Mouse (Mus musculus) kidney, embryonic 15.5 days (tissue): ENCODE data around the gene Il17rd. TPM values are rescaled to one million over a fixed set of nuclear protein-coding genes. Genes with fewer than 3 reads are reported as not detected.

ENCODE experiments used
- ATAC-seq: fragments of 200-750 bp; cut with Nextera tagmentation; replicated peaks from 2 replicates; pipeline ENCODE4 v1.8.0; 2017; ENCODE audit warnings: moderate TSS enrichment; ENCODE audit not compliant: low FRiP score
- H3K27ac ChIP-seq: fragments of 300-500 bp; sonication (generic); 2 replicates; pipeline ENCODE4 v1.5.1; 2015; ENCODE audit warnings: mild to moderate bottlenecking, inconsistent platforms
- H3K27me3 ChIP-seq: fragments of 300-500 bp; sonication (generic); 2 replicates; pipeline ENCODE4 v1.6.1; 2015; ENCODE audit warnings: inconsistent platforms
- H3K36me3 ChIP-seq: fragments of 300-500 bp; sonication (generic); 2 replicates; pipeline ENCODE4 v1.6.1; 2015; ENCODE audit warnings: inconsistent platforms
- H3K4me1 ChIP-seq: fragments of 300-500 bp; sonication (generic); 2 replicates; pipeline ENCODE4 v1.6.1; 2015; ENCODE audit warnings: inconsistent platforms
- H3K4me2 ChIP-seq: fragments of 300-500 bp; sonication (generic); 2 replicates; pipeline ENCODE4 v1.6.1; 2015; ENCODE audit warnings: moderate library complexity, mild to moderate bottlenecking, inconsistent platforms
- H3K4me3 ChIP-seq: fragments of 300-500 bp; sonication (generic); replicated peaks from 2 replicates; pipeline ENCODE4 v1.5.1; 2015; ENCODE audit warnings: mild to moderate bottlenecking, inconsistent platforms
- H3K9ac ChIP-seq: fragments of 300-500 bp; sonication (generic); 2 replicates; pipeline ENCODE4 v1.6.1; 2015; ENCODE audit warnings: mild to moderate bottlenecking, inconsistent platforms
- H3K9me3 ChIP-seq: fragments of 300-500 bp; sonication (generic); replicated peaks from 2 replicates; pipeline ENCODE4 v1.6.1; 2016; ENCODE audit warnings: inconsistent platforms
- WGBS: fragments of 180-500 bp; shearing (Covaris S2); methylation state at CpG from one replicate; pipeline ENCODE4 v1.1.7; 2015; ENCODE audit warnings: mixed read lengths; 5-methylcytosine and 5-hydroxymethylcytosine counted together
- polyA plus RNA-seq: library from polyadenylated mRNA; unstranded; fragments of >200 nt; fragmentation: Nextera tagmentation; extraction: Ambion mirVana; gene quantifications from 2 replicates; pipeline ENCODE4 v1.2.1, GENCODE M21; 2015

The Il17rd gene
- polyA plus RNA-seq, 1 experiment from 2014 or later = 5.9 TPM

- ATAC-seq = no peak
- no peak overlapping the region for H3K4me3 ChIP-seq
- WGBS = 83% methylated on average over 6 of the region's 6 CpGs
- H3K36me3 ChIP-seq = peaks cover 59% of the 10 kb centered on the region
- no peaks in the 10 kb centered on the region for H3K9me3 ChIP-seq
- no peak overlapping the region for H3K27ac ChIP-seq
- no peaks in the 10 kb centered on the region for H3K27me3 ChIP-seq
- no peak overlapping the region for H3K4me2 ChIP-seq
- no peak overlapping the region for H3K9ac ChIP-seq
- no peaks in the 10 kb centered on the region for H3K4me1 ChIP-seq
Measured at GRCm38 (mm10) chr14:27102720-27103119, 64.0 kb downstream of the Il17rd start.

- no peaks in the 10 kb centered on the region for H3K4me1 ChIP-seq
- H3K27me3 ChIP-seq = no peaks in the 10 kb centered on the region
- no peak for ATAC-seq
- no peak overlapping the region for H3K4me2 ChIP-seq
- 0 out of 2 replicates have a peak overlapping the region, but pooled peaks have one; percentile 37 for H3K27ac ChIP-seq
- no peak overlapping the region for H3K9ac ChIP-seq
- H3K4me3 ChIP-seq = no peak overlapping the region
- peaks cover 34% of the 10 kb centered on the region for H3K36me3 ChIP-seq
- H3K9me3 ChIP-seq = no peaks in the 10 kb centered on the region
- WGBS = 62% methylated on average over 12 of the region's 12 CpGs
Measured at GRCm38 (mm10) chr14:27105731-27106457, 67.2 kb downstream of the Il17rd start.

GRCm38 (mm10) chr14:27108748-27109504, 70.2 kb downstream of the Il17rd start:
- Histone ChIP-seq H3K36me3 (peaks cover 19% of the 10 kb centered on the region), H3K27me3 (no peaks in the 10 kb centered on the region), H3K4me3 (no peak overlapping the region), H3K9ac (no peak overlapping the region), H3K4me2 (no peak overlapping the region), H3K9me3 (no peaks in the 10 kb centered on the region), H3K27ac (no peak overlapping the region), H3K4me1 (0 out of 2 replicates have a peak, but pooled peaks cover 3% of the 10 kb centered on the region)
- ATAC-seq = no peak
- 75% methylated on average over 6 of the region's 6 CpGs for WGBS

GRCm38 (mm10) chr14:27114362-27115274, 75.9 kb downstream of the Il17rd start, which contains the start of gene Arhgef3:
Arhgef3 (plus strand) TSS chr14:27114899.
- peak; percentile 83 for ATAC-seq
- WGBS = under 1% methylated on average over 58 of the region's 58 CpGs
- H3K36me3 ChIP-seq = no peaks in the 10 kb centered on the region
- no peak within 1 kb of the TSS for H3K27ac ChIP-seq
- H3K27me3 ChIP-seq = peaks cover 26% of the 10 kb centered on the region
- peak within 1 kb of the TSS; percentile 54 for H3K9ac ChIP-seq
- H3K4me2 ChIP-seq = peak within 1 kb of the TSS; percentile 99
- H3K9me3 ChIP-seq = no peaks in the 10 kb centered on the region
- peaks cover 19% of the 10 kb centered on the region for H3K4me1 ChIP-seq
- H3K4me3 ChIP-seq = peak within 1 kb of the TSS; percentile 63

- Histone ChIP-seq H3K27ac (no peak overlapping the region), H3K4me1 (peaks cover 19% of the 10 kb centered on the region), H3K9me3 (no peaks in the 10 kb centered on the region), H3K4me3 (peak overlapping the region; percentile 63), H3K9ac (no peak overlapping the region), H3K27me3 (peaks cover 26% of the 10 kb centered on the region), H3K36me3 (no peaks in the 10 kb centered on the region), H3K4me2 (peak overlapping the region; percentile 99)
- ATAC-seq = no peak
- WGBS = 16% methylated on average over 11 of the region's 11 CpGs
Measured at GRCm38 (mm10) chr14:27115275-27115660, 76.5 kb downstream of the Il17rd start.

- Histone ChIP-seq H3K4me2 (no peak overlapping the region), H3K4me3 (no peak overlapping the region), H3K36me3 (no peaks in the 10 kb centered on the region), H3K27me3 (peaks cover 26% of the 10 kb centered on the region), H3K27ac (no peak overlapping the region), H3K9ac (no peak overlapping the region), H3K4me1 (peaks cover 19% of the 10 kb centered on the region), H3K9me3 (no peaks in the 10 kb centered on the region)
- no peak for ATAC-seq
- WGBS = 70% methylated on average over 6 of the region's 6 CpGs
Measured at GRCm38 (mm10) chr14:27115991-27116390, 77.2 kb downstream of the Il17rd start.

- H3K4me3 ChIP-seq = no peak overlapping the region
- peaks cover 19% of the 10 kb centered on the region for H3K4me1 ChIP-seq
- ATAC-seq = no peak
- H3K9me3 ChIP-seq = no peaks in the 10 kb centered on the region
- peaks cover 26% of the 10 kb centered on the region for H3K27me3 ChIP-seq
- H3K4me2 ChIP-seq = no peak overlapping the region
- H3K27ac ChIP-seq = no peak overlapping the region
- H3K9ac ChIP-seq = no peak overlapping the region
- WGBS = 75% methylated on average over 4 of the region's 4 CpGs
- no peaks in the 10 kb centered on the region for H3K36me3 ChIP-seq
Measured at GRCm38 (mm10) chr14:27116577-27117165, 77.9 kb downstream of the Il17rd start.

GRCm38 (mm10) chr14:27118546-27118945, 79.8 kb downstream of the Il17rd start:
- H3K36me3 ChIP-seq = no peaks in the 10 kb centered on the region
- H3K27ac ChIP-seq = no peak overlapping the region
- H3K4me3 ChIP-seq = no peak overlapping the region
- no peaks in the 10 kb centered on the region for H3K9me3 ChIP-seq
- WGBS = 56% methylated on average over 5 of the region's 5 CpGs
- ATAC-seq = no peak
- H3K4me1 ChIP-seq = peaks cover 19% of the 10 kb centered on the region
- no peak overlapping the region for H3K4me2 ChIP-seq
- H3K9ac ChIP-seq = no peak overlapping the region
- H3K27me3 ChIP-seq = peaks cover 26% of the 10 kb centered on the region

- 74% methylated on average over 3 of the region's 3 CpGs for WGBS
- H3K27me3 ChIP-seq = no peaks in the 10 kb centered on the region
- peaks cover 8% of the 10 kb centered on the region for H3K4me1 ChIP-seq
- no peak overlapping the region for H3K27ac ChIP-seq
- no peak overlapping the region for H3K4me3 ChIP-seq
- H3K4me2 ChIP-seq = no peak overlapping the region
- H3K9me3 ChIP-seq = no peaks in the 10 kb centered on the region
- ATAC-seq = no peak
- no peaks in the 10 kb centered on the region for H3K36me3 ChIP-seq
- H3K9ac ChIP-seq = no peak overlapping the region
Measured at GRCm38 (mm10) chr14:27122646-27123045, 83.9 kb downstream of the Il17rd start.

GRCm38 (mm10) chr14:27123543-27123942, 84.8 kb downstream of the Il17rd start:
- peaks cover 4% of the 10 kb centered on the region for H3K4me1 ChIP-seq
- no peak overlapping the region for H3K4me3 ChIP-seq
- ATAC-seq = no peak
- no peak overlapping the region for H3K9ac ChIP-seq
- no peaks in the 10 kb centered on the region for H3K27me3 ChIP-seq
- no peak overlapping the region for H3K4me2 ChIP-seq
- H3K27ac ChIP-seq = no peak overlapping the region
- 37% methylated on average over 8 of the region's 8 CpGs for WGBS
- H3K36me3 ChIP-seq = no peaks in the 10 kb centered on the region
- H3K9me3 ChIP-seq = no peaks in the 10 kb centered on the region

- no peak overlapping the region for H3K4me3 ChIP-seq
- no peaks in the 10 kb centered on the region for H3K36me3 ChIP-seq
- no peak overlapping the region for H3K4me2 ChIP-seq
- no peaks in the 10 kb centered on the region for H3K9me3 ChIP-seq
- no peaks in the 10 kb centered on the region for H3K4me1 ChIP-seq
- H3K9ac ChIP-seq = no peak overlapping the region
- H3K27me3 ChIP-seq = no peaks in the 10 kb centered on the region
- WGBS = 92% methylated on average over 3 of the region's 3 CpGs
- ATAC-seq = no peak
- H3K27ac ChIP-seq = no peak overlapping the region
Measured at GRCm38 (mm10) chr14:27130031-27130430, 91.3 kb downstream of the Il17rd start.
